Mouse (Mus musculus) mouse embryonic stem cell (cell line): ENCODE measurements around the gene Med10.

Experiments used
- in situ Hi-C, 2 experiments: fragments of 300-500 bp; cut with MboI; formaldehyde crosslinking; loops; 1 replicate in 1 of 2; 3 replicates in 1 of 2; pipeline ENCODE4 v1.14.3; 2019 to 2020; ENCODE audit warnings: low sequenced_read_pairs in 2 of 2, low pct_unique_long_range_greater_than_20kb in 1 of 2, mixed read lengths in 1 of 2; ENCODE audit not compliant: unreplicated experiment in 1 of 2

The Med10 gene

DNA sequence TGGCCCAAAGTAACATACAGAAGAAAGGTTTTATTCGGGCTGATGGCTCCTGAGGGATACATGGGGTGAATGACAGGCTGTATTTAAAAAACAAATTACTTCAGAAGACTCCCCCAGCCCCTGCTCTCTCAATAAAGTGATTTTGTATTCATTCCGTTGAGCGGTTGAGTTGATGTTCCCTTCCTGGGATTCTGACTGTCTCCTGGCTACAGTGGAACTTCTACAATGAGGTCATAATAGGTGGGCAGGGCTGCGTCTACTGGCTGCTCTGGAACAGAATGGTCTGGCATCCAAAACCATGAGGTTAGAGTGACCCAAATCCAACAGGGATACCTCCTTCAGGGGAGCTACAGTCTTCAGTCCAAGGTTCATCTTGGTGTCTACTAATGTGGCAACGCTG, at the start of gene Med10:
Gene Med10, plus strand, starts transcription at position 301 of the 400 bp plus-strand sequence.
- in situ Hi-C loops: no loop called here

DNA sequence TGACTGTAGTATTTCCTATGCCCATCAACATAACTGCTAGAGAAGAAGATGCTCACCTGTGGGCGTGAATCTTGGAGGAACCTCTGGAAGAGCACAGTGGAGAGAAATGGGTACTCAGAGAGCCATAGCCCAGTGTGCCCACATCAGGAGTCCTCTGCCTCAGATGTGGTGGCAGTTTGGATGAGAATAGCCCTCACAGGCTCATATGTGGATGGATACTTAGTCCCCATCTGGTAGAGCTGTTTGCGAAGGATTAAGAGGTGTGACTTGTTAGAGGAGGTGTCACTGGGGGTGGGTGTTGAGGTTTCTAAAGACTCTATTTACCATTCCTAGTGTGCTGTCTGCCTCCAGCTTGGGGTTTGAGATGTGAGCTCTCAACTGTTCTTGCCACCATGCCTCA, 49.3 kb upstream of the Med10 start:
- in situ Hi-C loops: loop anchor here in 1 of 2 experiments (10.0 kb wide), 1 partner anchor 412 kb away; no protein-coding TSS in a partner anchor

- in situ Hi-C loops: loop anchor here in 1 of 2 experiments (10.0 kb wide), 1 partner anchor 406 kb away; no protein-coding TSS in a partner anchor
These were observed 43.2 kb upstream of the Med10 start for GRCm38 (mm10) chr13:69758979-69759378.

GRCm38 (mm10) chr13:69761393-69761792, 40.8 kb upstream of the Med10 start:
- in situ Hi-C loops: no loop called here

DNA sequence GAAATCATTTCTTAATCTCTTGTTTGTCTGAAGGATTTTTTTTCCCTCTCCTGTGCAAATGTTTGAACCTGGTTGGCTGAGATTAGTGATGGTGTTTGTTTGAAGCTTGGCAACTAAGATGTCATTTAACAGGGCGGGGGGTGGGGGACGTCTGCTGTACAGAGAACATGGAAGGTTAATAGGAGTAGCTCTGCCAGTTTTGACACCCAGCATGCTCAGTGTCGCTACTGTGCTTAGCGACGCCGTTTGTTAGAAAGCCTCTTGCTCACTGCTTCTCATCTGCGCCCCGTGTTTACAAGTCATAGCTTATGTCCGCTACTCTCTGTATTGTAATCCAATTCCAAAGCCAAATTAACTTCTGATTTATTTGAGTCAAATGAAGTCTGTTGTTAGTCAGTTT, 37.5 kb upstream of the Med10 start:
- in situ Hi-C loops: no loop called here

GRCm38 (mm10) chr13:69768152-69768551, 34.0 kb upstream of the Med10 start:
- in situ Hi-C loops: no loop called here

DNA sequence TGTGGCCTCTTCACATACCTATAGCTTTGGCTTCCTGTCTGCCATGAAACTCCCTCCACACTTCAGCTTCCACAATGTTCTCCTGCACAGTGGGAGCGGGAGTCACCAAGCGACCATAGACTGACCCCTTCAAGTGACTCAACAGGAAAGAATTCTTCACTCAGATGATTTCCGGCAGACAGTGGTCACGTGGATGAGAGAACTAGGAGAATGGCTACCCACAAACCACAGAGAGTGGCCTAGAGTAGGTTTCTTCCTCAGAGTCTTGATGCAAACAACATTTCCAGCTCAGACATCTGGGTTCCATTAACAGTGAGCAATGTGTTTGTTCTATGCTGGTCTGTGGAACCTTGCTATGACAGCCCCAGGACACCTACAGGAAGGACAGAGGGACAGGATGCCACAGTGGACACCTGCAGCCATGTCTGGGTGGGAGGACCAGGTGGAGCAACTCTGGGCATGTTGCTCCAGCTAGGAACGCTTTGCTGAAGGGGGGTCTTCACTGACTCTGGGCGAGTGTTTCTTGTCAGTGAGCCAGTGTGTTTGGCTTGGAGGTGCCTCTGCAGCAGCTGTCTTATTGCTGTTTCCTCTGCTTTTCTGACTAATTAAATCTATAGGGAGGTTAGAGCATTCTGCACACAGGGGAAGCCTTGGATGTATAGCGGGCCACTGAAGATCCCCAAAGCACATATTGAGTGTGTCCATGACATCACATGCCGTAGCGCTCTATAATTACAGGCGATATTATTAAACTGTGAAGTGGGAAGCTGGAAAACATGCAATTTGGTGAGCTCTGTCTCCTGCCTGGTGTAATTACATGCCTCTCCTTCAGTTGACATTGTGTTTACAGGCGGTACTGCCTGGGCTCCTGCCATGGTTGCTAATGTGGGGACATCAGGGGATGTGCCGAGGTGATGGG, 31.4 kb upstream of the Med10 start:
- in situ Hi-C loops: no loop called here

GRCm38 (mm10) chr13:69772358-69772757, 29.8 kb upstream of the Med10 start:
- in situ Hi-C loops: no loop called here

DNA sequence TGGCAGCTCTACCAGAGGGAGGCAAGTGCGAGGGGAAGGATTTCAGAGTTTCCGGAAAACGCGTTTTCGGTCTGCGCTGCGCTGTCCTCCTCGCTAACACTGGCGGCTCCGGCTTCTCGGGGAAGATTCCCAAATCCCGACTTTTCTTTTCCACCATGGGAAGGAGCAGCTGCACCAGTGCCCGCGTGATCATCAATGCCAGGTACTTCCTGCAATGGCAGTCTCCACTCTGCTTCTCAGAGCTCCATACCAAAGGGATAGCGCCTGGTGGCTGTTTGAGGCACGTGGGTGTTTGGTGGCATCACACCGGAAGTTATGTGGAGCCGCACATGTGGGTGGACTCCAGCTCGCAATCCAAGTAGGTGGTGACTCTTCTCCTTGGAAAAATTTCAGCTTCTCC, 24.0 kb upstream of the Med10 start:
- in situ Hi-C loops: no loop called here

DNA sequence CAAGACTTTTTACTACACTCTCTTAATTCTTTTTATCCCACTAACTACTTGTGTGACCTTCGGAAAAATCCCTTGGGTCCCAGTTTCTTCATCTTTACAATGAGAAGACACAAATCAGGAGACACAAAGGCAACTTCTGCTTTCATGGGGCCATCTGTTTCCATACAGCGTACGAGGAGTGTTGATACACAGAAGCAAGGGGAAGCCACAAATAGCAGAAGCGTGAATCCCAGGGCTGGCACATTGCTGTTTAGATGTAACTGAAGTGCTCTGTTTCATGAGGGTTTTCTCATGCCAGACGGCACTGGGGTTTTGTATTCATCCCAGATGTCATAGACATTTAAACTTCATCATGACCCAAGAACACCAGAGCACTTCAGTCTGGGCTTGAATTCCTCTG, 13.5 kb upstream of the Med10 start:
- in situ Hi-C loops: no loop called here

DNA sequence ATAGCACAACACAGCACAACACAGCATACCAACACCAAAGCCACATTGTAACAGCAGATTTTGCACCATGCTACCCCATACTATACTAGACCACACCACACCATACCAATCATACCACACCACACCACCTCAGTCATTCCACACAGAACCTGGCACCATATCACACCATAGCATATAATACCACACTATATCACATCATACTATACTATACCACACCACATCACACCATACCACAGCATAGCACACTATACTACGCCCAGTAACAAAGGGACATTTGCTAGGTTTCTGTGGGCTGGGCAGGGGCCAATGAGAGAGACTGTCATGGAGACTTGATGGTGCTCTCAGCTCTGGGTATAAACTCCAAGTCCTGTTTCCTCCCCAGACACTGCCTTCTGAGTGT, 10.4 kb upstream of the Med10 start:
- in situ Hi-C loops: no loop called here

DNA sequence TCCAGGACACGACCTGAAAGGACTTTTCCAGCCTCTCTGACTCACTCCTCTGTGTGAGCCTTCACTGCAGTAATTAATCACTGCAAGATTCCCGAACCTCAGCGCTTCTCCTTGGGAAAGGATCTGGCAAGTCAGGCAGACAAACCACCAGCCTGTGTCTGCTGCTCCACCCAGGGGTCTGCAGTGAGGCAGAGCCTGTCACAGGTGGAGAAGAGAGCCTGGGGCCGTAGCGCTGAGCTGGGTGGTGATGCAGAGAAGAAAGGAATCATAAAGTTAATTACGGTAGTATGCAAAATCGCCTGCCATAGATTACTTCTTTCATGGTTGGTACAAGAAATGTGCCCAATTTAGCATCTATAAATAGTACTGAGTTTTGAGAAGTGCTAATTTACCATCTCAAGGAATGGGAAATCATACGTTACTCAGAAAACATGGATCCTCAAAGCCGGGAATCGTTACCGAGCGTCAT, 9.6 kb upstream of the Med10 start:
- in situ Hi-C loops: no loop called here

DNA sequence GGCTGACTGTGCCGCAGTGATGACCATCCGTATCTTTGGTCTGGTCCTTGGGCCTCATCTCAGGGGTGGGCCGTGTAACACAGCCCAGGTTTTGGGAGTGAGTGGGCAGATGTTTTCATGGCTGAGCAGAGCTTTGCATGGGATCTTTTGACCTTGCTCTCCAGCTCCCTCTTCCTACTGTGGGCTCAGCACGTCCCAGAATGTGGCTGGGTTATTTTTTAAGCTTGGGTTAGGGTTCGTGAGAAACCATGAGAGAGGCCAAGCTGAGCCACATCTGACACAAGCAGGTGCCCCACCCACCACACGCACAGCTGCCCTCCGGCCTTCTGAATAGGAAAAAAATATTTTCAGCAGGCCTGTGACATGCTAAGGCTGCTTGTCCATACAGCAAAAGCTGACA, 7.4 kb upstream of the Med10 start:
- in situ Hi-C loops: no loop called here

GRCm38 (mm10) chr13:69809681-69810611, 7.8 kb downstream of the Med10 start:
- in situ Hi-C loops: no loop called here

DNA sequence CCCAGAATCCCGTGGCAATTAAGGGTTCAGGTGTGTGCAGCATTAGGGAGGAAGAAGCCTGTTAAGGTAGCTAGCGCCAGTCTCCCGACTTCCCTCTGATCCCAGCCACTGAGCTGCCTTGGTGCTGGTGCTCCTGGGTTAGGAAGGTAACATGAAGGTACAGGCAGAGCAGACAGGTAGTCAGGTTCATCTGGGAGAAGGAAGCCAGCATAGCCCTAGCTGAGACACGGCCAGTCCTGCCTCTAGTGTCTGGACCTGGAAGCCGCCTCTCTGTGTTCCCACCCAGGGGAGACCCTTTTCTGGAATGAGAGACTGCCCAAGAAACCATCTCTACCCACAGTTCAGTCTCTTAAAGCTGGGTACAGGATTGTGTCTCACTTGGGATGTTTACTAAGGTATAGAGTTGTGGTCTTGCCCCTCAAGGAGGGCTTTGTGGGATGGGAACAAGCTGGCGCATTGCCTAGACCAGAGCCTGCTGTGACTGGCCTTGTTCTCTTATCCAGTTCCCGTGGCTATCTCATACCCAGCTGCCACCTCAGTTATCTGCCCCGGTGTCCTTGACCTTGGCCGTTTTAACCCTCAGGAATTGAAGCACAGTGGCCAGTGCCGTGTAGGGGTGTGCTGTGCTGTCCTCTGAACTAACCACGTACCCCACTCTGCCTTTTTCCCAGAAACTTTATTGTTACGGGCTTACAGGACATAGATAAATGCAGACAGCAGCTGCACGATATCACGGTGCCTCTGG, 8.9 kb downstream of the Med10 start:
- in situ Hi-C loops: no loop called here

- in situ Hi-C loops: no loop called here
These were observed 11.7 kb downstream of the Med10 start for GRCm38 (mm10) chr13:69813870-69814269.

- in situ Hi-C loops: no loop called here
These were observed 16.1 kb downstream of the Med10 start for GRCm38 (mm10) chr13:69818306-69818705.

DNA sequence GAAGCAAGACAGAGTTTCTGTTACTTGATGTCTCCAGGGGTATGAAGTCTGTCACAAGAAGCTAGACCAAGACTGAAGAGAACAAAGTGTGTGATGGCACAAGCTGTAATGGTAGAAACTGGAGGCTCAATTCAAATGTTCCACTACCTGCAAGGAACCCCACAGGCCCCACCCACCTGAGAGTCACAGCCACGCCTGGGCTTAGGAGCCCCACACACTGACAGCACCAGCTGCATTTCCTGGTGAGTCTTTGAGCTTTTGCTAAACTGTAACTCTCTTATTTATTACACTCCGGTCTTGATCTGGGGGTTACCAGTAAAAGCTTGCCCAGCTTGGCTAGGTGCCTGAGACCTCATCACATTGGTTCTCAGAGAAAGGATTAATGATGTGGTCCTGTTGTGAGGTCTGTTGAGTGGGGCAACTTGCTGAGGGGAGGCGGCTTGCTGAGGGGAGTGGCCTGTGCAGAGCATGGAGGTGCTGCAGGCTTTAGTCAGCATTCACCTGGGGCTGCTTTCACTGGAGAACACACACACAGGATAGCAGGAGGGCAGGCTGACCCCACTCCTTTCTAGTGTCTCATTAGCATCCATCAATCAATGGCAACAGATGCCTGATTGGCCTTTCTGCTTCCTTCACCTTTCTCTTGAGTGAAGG, 19.1 kb downstream of the Med10 start:
- in situ Hi-C loops: no loop called here
